Mouse (Mus musculus) cerebellum, postnatal 4 days (tissue): ENCODE data around the gene Mgat4a.

Experiments
- DNase-seq, 2 experiments: peaks; one replicate each; pipeline ENCODE4 v3.0.0; 2022; ENCODE audit warnings: low spot score in 2 of 2, mixed read lengths in 1 of 2

The Mgat4a gene

GRCm38 (mm10) chr1:37398961-37399360 lies 141.9 kb downstream of the Mgat4a start:
- no peak for DNase-seq

GRCm38 (mm10) chr1:37396481-37396880 lies 144.3 kb downstream of the Mgat4a start:
- no peak for DNase-seq

- DNase-seq, result no peak
Measured at GRCm38 (mm10) chr1:37393174-37393573, 147.6 kb downstream of the Mgat4a start.
